Mouse (Mus musculus): Measurements from ENCODE around the gene Wapl.

Gene Wapl

DNA sequence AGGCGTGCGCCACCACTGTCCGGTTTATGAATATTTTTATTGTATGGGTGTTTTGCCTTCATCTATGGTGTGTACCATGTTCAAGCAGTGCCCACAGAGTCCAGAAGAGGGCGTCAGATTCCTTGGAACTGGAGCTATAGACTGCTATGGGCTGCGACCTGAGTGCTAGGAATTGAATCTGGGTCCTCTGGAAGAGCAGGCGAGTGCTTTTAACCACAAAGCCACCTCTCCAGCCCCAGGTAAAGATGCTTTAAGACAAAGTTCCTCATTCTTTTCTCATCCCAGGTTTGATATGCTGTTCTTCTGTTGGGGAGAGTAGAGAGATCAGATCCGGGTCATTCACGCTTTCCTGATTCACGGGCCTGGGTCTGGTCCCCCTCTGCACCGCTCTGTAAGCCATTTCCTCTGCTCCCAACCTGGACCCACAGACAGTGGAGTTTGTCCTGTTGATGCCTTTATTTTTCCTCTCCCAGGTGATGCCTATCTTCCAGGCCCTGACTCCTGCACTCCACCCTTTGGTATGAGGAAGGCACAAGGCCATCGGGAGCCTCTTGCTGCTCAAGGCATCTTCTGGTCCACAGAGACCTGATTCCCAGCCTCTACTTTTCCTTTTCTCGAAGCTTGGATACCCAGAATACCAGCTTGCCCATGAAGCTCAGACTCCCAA is 103.1 kb downstream of the Wapl start:
- DNase-seq = no peak

DNA sequence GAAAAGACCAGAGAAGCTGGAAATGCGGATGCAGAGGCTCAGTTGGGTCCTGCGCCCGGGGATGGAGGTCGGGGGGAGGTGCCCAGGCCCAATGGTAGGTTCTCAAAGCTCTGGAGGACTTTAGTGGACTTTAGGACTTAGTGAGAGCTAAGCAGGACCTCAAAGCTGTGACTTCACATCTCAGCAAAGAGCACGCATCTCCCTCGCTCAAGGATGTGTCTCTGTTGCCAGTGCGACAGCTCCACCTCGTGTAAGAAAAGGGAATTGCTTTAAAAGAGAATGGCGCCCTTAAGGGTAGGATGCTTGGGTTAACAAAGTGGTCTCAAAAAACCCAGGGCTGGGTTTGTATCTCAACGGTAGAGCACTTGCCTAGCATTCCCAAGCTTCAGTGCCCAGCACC is 104.1 kb downstream of the Wapl start:
- DNase-seq = peak; percentile 64

- no peak for DNase-seq
These were observed 105.0 kb downstream of the Wapl start for GRCm38 (mm10) chr14:34778760-34779159.

DNA sequence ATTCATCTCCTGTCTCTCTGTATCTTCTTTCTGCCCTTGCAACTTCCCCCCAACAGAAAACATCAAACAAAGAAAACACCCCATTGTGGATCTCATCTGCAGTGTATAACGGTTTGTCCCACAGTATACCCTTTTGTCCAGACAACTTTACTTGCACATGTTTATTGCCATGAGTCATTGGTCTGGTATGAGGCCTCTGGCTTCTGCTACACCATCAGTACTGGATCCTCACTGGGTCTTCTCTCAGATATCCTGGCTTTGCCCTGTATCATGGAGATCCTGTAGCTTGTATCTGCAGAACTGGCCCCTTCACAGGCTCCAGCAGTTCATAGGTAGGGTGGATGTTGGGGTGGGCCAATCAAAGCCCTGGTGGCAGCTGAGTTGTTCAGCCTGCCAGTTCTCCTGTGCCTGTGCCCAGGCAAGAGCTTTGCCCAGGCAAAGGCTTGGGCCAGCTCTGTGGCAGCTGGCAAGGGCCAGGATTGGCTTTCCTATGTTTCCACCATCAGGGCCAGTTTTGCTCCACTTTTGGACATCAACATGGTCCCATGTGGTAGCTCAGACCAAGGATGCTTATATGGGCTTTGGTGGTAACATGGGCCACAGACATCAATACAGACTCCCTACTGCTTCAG is 119.8 kb downstream of the Wapl start:
- DNase-seq = no peak

Measured in lung, postnatal 10 days (tissue).